Mouse (Mus musculus) CD4-positive, CD25-positive, alpha-beta regulatory T cell, adult 2 months (primary cell): ENCODE results near the gene Lrrc52.

Experiments used
- DNase-seq: peaks from one replicate; pipeline ENCODE4 v3.0.0-alpha.2; 2012; ENCODE audit warnings: low read depth, low spot score

Gene Lrrc52

GRCm38 (mm10) chr1:167466765-167467426, at the start of gene Lrrc52:
Gene Lrrc52 (minus strand): TSS chr1:167466780.
- no peak for DNase-seq

GRCm38 (mm10) chr1:167511621-167512020, 45.0 kb upstream of the Lrrc52 start:
- DNase-seq: no peak

GRCm38 (mm10) chr1:167506048-167506447, 39.5 kb upstream of the Lrrc52 start:
- DNase-seq: no peak

- DNase-seq: no peak
These were observed 38.8 kb upstream of the Lrrc52 start for GRCm38 (mm10) chr1:167505427-167505826.

- no peak for DNase-seq
These were observed 32.7 kb upstream of the Lrrc52 start for GRCm38 (mm10) chr1:167499097-167499850.

- DNase-seq: no peak
These were observed 31.4 kb upstream of the Lrrc52 start for GRCm38 (mm10) chr1:167497991-167498390.

GRCm38 (mm10) chr1:167497560-167497959, 31.0 kb upstream of the Lrrc52 start:
- DNase-seq: no peak

DNA sequence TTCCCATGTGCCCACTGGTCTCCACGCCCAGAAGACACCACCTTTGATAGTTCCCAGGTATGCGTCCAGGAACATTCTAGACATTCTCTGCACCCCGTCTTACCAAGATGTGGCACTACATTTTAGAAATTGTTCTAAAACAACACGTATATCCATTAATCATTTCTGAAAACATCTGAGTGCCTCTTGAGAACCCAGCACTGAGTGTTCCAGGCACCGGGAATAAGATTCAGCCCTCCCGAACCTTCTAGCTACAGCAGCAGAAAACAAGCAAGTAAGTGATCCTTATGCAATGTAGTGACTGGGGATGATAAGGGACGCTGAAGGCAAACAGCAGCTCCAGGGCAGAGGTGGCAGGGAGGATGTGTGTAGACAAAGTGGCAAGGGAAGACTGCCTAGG, 24.9 kb upstream of the Lrrc52 start:
- DNase-seq: no peak

- no peak for DNase-seq
These were observed 21.4 kb upstream of the Lrrc52 start for GRCm38 (mm10) chr1:167487933-167488332.

DNA sequence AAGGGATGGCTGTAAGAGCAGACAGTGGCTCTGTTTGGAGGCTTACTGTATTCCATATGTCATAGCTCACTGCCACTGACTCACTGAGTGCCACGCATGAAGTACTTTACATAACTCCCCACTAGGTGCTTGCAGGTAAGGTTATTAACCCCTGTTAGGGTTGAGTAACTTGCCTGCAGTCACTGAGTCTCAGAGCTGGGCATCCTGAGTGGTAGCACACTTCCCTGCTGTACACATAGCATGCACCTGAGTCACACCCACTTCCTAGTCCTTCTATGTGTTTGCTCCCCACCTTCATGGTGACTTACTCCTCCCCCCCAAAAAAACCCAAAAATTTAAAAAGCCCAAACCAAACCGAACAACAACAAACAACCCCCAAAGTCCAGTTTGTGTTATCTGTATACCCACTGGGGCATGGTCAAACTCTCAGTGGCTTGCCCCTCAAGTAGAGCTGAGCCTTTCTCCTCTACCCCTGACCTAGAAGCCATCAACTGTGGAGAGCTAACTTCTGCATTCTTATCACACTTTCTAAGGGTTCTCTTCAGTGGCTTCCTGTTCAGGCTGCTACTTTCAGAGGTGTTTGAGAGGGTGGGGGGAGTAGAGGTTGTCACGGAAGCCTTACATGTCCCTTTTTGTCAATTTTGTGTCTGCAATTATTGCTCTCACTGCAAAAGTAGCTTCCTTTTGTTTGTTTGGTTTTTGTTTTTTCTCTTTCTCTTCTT, 20.5 kb upstream of the Lrrc52 start:
- no peak for DNase-seq

DNA sequence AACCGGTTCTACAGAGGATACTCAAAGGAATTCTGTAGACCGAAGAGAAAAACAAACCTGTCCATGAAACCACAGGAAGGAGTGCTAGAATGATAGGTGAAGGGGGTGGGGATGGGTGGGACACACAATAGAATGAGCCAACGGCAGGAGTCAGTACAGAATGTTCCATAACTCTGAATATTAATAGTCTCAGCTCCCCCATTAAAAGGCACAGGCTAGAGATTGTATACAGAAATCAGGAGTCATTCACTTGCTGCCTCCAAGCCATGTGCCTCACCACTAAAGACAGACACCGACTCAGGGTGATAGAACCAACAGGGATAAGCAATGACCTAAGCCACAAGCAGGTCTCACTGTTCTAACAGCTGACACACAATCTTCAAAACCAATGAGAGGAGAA, 16.3 kb upstream of the Lrrc52 start:
- no peak for DNase-seq

DNA sequence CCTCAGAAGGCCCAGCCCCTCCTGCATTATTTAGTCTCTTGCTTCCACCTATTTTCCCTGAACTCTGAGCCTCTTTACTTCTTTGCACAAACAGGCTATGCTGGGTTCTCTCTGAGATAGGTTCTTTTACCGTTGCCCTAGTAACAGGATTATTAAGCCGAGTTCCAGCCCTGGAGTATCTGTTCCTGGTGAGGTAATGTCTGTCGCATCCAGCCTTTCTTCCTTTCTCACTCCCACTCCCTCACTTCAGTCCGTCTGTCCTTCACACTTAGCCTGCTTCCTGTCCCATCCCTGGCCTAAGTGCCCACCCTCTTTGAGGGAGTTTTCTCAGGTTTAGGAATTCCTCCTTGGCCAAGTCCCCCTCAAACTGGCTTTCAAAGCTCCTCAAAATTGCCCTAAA, 7.0 kb upstream of the Lrrc52 start:
- DNase-seq: no peak

DNA sequence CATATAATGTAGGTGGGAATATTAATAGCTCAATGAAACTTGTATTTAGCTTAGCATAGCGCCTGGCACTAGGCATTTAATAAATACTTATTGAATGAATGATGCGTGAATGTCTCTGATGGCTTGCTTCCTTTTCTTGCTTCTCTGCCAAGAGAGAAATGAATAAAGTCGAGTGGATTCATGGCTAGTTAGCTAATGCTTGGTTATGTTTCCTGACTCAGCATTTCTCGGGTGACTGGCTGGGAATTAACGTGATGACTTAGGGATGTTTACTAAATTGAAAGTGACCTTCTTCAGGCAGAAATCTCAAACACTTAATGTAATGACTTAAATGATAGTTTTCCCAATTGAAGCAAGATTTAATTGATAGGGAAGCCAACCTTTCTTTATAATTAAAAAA, 1.3 kb upstream of the Lrrc52 start:
- DNase-seq: no peak

DNA sequence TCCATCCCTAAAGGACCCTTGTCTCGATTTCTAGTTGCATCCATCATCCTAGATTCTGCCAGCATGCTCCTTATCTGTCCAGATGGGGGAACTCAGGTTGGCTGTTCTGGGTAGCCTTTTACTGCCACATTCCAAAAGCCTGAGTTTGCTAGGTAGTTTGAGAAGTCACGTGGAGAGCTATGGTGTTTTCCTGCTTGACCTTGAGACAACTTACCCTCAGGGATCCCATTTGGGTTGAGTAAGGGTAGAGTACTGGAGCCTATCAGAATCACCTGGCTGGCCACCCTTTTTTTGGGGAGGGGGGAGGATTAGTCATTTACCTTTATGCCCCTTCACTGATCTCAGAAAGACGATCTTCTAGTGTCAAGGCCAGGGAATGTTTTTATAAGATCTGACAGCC, 9.3 kb downstream of the Lrrc52 start:
- DNase-seq: no peak

GRCm38 (mm10) chr1:167453048-167453447, 13.5 kb downstream of the Lrrc52 start:
- no peak for DNase-seq

GRCm38 (mm10) chr1:167452456-167452855, 14.1 kb downstream of the Lrrc52 start:
- DNase-seq: no peak

- DNase-seq: no peak
These were observed 18.0 kb downstream of the Lrrc52 start for GRCm38 (mm10) chr1:167448598-167448997.

- DNase-seq: no peak
These were observed 18.5 kb downstream of the Lrrc52 start for GRCm38 (mm10) chr1:167448088-167448487.

- DNase-seq: no peak
These were observed 20.1 kb downstream of the Lrrc52 start for GRCm38 (mm10) chr1:167446516-167446915.

DNA sequence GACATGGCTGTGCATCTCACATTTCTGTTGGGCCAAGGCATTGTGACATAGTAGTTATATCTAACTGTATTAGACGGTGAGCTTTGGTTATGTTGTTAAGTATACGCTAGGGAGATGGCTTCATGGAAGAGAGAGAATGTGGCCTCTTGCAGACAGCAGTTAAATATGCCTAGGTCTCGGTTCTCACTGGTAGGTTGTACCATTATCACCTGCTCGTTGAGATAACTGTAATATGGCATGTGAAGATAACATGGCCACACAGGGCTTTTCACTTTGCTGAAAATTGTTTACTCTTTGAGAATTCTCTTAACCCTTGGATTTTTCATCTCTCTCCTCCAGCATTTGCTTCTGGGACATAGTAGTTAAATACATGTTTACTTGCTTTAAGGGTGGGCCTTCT, 21.4 kb downstream of the Lrrc52 start:
- DNase-seq: no peak

GRCm38 (mm10) chr1:167438231-167438885, 28.2 kb downstream of the Lrrc52 start:
- no peak for DNase-seq

DNA sequence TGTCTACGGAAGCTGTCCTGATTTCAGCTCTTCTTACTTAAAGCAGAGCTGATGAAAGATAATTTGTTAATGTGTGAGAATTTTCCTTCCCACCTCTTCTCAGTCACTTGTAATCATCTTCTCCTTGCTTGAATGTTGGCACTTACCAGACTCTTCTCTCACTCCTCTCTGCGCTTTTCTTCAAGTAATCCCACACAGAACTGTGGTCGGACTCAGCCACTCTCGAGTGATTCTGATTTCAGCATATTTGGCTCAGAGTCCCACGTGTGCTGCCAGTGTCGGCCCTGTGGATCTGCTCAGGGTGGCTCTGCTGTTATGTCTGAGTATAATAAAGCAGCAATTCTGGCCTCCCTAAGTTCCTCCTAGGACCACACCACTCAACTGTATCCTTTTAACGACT, 29.5 kb downstream of the Lrrc52 start:
- DNase-seq: no peak
